Mouse (Mus musculus) layer of hippocampus, adult 9-11 months (tissue): ENCODE data around the gene March10.

ENCODE experiments used
- DNase-seq: peaks from one replicate; pipeline ENCODE4 v3.0.0; 2022

Gene March10

GRCm38 (mm10) chr11:105388636-105389035 is 67.9 kb downstream of the March10 start:
- DNase-seq = peak; percentile 57

GRCm38 (mm10) chr11:105385266-105385665 is 71.3 kb downstream of the March10 start:
- no peak for DNase-seq

- no peak for DNase-seq
These were observed 80.7 kb downstream of the March10 start for GRCm38 (mm10) chr11:105375821-105376235.

GRCm38 (mm10) chr11:105374526-105375175 is 81.9 kb downstream of the March10 start:
- no peak for DNase-seq

- no peak for DNase-seq
These were observed 82.7 kb downstream of the March10 start for GRCm38 (mm10) chr11:105373881-105374280.

- DNase-seq = no peak
These were observed 84.7 kb downstream of the March10 start for GRCm38 (mm10) chr11:105371818-105372217.

GRCm38 (mm10) chr11:105369526-105370386 is 86.8 kb downstream of the March10 start:
- no peak for DNase-seq

- peak; percentile 35 for DNase-seq
These were observed 87.7 kb downstream of the March10 start for GRCm38 (mm10) chr11:105368833-105369232.

GRCm38 (mm10) chr11:105367163-105367562 is 89.4 kb downstream of the March10 start:
- DNase-seq = no peak

GRCm38 (mm10) chr11:105366051-105366450 is 90.5 kb downstream of the March10 start:
- no peak for DNase-seq

- DNase-seq = no peak
These were observed 90.9 kb downstream of the March10 start for GRCm38 (mm10) chr11:105365611-105366010.

- peak; percentile 59 for DNase-seq
These were observed 92.0 kb downstream of the March10 start for GRCm38 (mm10) chr11:105364386-105365065.

GRCm38 (mm10) chr11:105363598-105364385 is 92.7 kb downstream of the March10 start:
- peak; percentile 59 for DNase-seq

GRCm38 (mm10) chr11:105362946-105363597 is 93.5 kb downstream of the March10 start:
- DNase-seq = peak; percentile 65

GRCm38 (mm10) chr11:105362041-105362765 is 94.3 kb downstream of the March10 start:
- DNase-seq = no peak

- DNase-seq = no peak
These were observed 100.2 kb downstream of the March10 start for GRCm38 (mm10) chr11:105356301-105356700.

GRCm38 (mm10) chr11:105353891-105354280 is 102.6 kb downstream of the March10 start:
- DNase-seq = no peak

GRCm38 (mm10) chr11:105352954-105353890 is 103.3 kb downstream of the March10 start:
- no peak for DNase-seq

- no peak for DNase-seq
These were observed 104.4 kb downstream of the March10 start for GRCm38 (mm10) chr11:105352152-105352551.

GRCm38 (mm10) chr11:105350643-105351042 is 105.9 kb downstream of the March10 start:
- no peak for DNase-seq
